Mouse (Mus musculus): ENCODE measurements around the gene Taf6l. TPM values are rescaled to one million over a fixed set of nuclear protein-coding genes. Genes with fewer than 3 reads are reported as not detected.

Gene Taf6l
- polyA plus RNA-seq (2015; fragmentation: Nextera tagmentation; extraction: Ambion mirVana) = 30.1 and 33.0 TPM in 2 replicates

- Histone ChIP-seq H3K27me3 (no peaks in the 10 kb centered on the region), H3K9ac (peak within 1 kb of the TSS; percentile 71), H3K36me3 (ENCODE audit: poor library complexity, severe bottlenecking) (peaks cover 37% of the 10 kb centered on the region), H3K4me3 (peak within 1 kb of the TSS; percentile 76), H3K4me2 (peak within 1 kb of the TSS; percentile 78), H3K4me1 (peaks cover 15% of the 10 kb centered on the region), H3K9me3 (replicated peaks) (no peaks in the 10 kb centered on the region), H3K27ac (peak within 1 kb of the TSS; percentile 68)
- WGBS = 1% methylated on average over 32 of the region's 32 CpGs
- ATAC-seq = peak; percentile 100
These were observed at the start of gene Taf6l for GRCm38 (mm10) chr19:8786008-8786781. TSS of gene Taf6l (minus strand) at chr19:8786417.

GRCm38 (mm10) chr19:8832971-8833370, 46.8 kb upstream of the Taf6l start:
- H3K27me3 ChIP-seq = no peaks in the 10 kb centered on the region
- H3K36me3 ChIP-seq (ENCODE audit: poor library complexity, severe bottlenecking) = peaks cover 83% of the 10 kb centered on the region
- no peak overlapping the region for H3K4me2 ChIP-seq
- ATAC-seq = no peak
- H3K9me3 ChIP-seq (replicated peaks) = no peaks in the 10 kb centered on the region
- WGBS = 91% methylated on average over 4 of the region's 4 CpGs
- no peak overlapping the region for H3K4me3 ChIP-seq
- no peaks in the 10 kb centered on the region; the same call in 1 of the 2 replicates for H3K4me1 ChIP-seq
- no peak overlapping the region for H3K9ac ChIP-seq
- H3K27ac ChIP-seq = no peak overlapping the region

GRCm38 (mm10) chr19:8831262-8831661, 45.0 kb upstream of the Taf6l start:
- H3K4me3 ChIP-seq = no peak overlapping the region
- H3K9ac ChIP-seq = no peak overlapping the region
- no peaks in the 10 kb centered on the region for H3K9me3 ChIP-seq (replicated peaks)
- H3K27me3 ChIP-seq = no peaks in the 10 kb centered on the region
- peaks cover 98% of the 10 kb centered on the region for H3K36me3 ChIP-seq (ENCODE audit: poor library complexity, severe bottlenecking)
- no peak for ATAC-seq
- no peak overlapping the region for H3K27ac ChIP-seq
- WGBS = 81% methylated on average over 11 of the region's 11 CpGs
- no peaks in the 10 kb centered on the region for H3K4me1 ChIP-seq
- no peak overlapping the region for H3K4me2 ChIP-seq

GRCm38 (mm10) chr19:8830664-8831063, 44.4 kb upstream of the Taf6l start:
- no peak overlapping the region for H3K27ac ChIP-seq
- no peaks in the 10 kb centered on the region for H3K4me1 ChIP-seq
- 0 out of 2 replicates have a peak, but pooled peaks have one; percentile 27 for ATAC-seq

GRCm38 (mm10) chr19:8829660-8830059, 43.4 kb upstream of the Taf6l start, which contains the start of gene AC129217.1:
TSS of gene AC129217.1 (plus strand) at chr19:8829773.
- Histone ChIP-seq H3K9ac (no peak within 1 kb of the TSS), H3K27ac (no peak within 1 kb of the TSS), H3K9me3 (replicated peaks) (no peaks in the 10 kb centered on the region), H3K4me3 (no peak within 1 kb of the TSS), H3K4me1 (no peaks in the 10 kb centered on the region), H3K4me2 (no peak within 1 kb of the TSS), H3K36me3 (ENCODE audit: poor library complexity, severe bottlenecking) (peaks cover 99% of the 10 kb centered on the region), H3K27me3 (no peaks in the 10 kb centered on the region)
- WGBS = 89% methylated on average over 8 of the region's 8 CpGs
- ATAC-seq = no peak

More at GRCm38 (mm10) chr19:8830664-8831063, 44.4 kb upstream of the Taf6l start:
- H3K9me3 ChIP-seq (replicated peaks) = no peaks in the 10 kb centered on the region
- H3K4me3 ChIP-seq = no peak overlapping the region
- no peak overlapping the region for H3K4me2 ChIP-seq
- H3K36me3 ChIP-seq (ENCODE audit: poor library complexity, severe bottlenecking) = peaks cover 98% of the 10 kb centered on the region
- no peak overlapping the region for H3K9ac ChIP-seq
- H3K27me3 ChIP-seq = no peaks in the 10 kb centered on the region
- WGBS = 87% methylated on average over 8 of the region's 8 CpGs

GRCm38 (mm10) chr19:8822696-8823095, 36.5 kb upstream of the Taf6l start:
- WGBS = 78% methylated on average over 8 of the region's 8 CpGs
- peak overlapping the region; percentile 100 for H3K4me3 ChIP-seq
- H3K27ac ChIP-seq = no peak overlapping the region
- H3K27me3 ChIP-seq = no peaks in the 10 kb centered on the region
- H3K4me1 ChIP-seq = peaks cover 33% of the 10 kb centered on the region
- peak overlapping the region; percentile 92 for H3K4me2 ChIP-seq
- ATAC-seq = no peak
- peak overlapping the region; percentile 99 for H3K9ac ChIP-seq
- H3K36me3 ChIP-seq (ENCODE audit: poor library complexity, severe bottlenecking) = peaks cover 51% of the 10 kb centered on the region
- no peaks in the 10 kb centered on the region for H3K9me3 ChIP-seq (replicated peaks)

- no peaks in the 10 kb centered on the region for H3K27me3 ChIP-seq
- peak overlapping the region; percentile 92 for H3K4me2 ChIP-seq
- no peak for ATAC-seq
- H3K4me1 ChIP-seq = peaks cover 48% of the 10 kb centered on the region
- H3K4me3 ChIP-seq = peak overlapping the region; percentile 100
- H3K9me3 ChIP-seq (replicated peaks) = no peaks in the 10 kb centered on the region
- peaks cover 44% of the 10 kb centered on the region for H3K36me3 ChIP-seq (ENCODE audit: poor library complexity, severe bottlenecking)
- H3K9ac ChIP-seq = peak overlapping the region; percentile 99
- 1% methylated on average over 7 of the region's 7 CpGs for WGBS
- no peak overlapping the region for H3K27ac ChIP-seq
These were observed 34.9 kb upstream of the Taf6l start for GRCm38 (mm10) chr19:8821146-8821545.

- Histone ChIP-seq H3K27me3 (no peaks in the 10 kb centered on the region), H3K27ac (peak overlapping the region; percentile 99), H3K9me3 (replicated peaks) (no peaks in the 10 kb centered on the region), H3K36me3 (ENCODE audit: poor library complexity, severe bottlenecking) (peaks cover 43% of the 10 kb centered on the region), H3K4me1 (peaks cover 53% of the 10 kb centered on the region), H3K4me2 (peak overlapping the region; percentile 92), H3K9ac (peak overlapping the region; percentile 99), H3K4me3 (peak overlapping the region; percentile 100)
- WGBS = under 1% methylated on average over 48 of the region's 48 CpGs
- no peak for ATAC-seq
These were observed 34.3 kb upstream of the Taf6l start for GRCm38 (mm10) chr19:8820424-8820956.

GRCm38 (mm10) chr19:8819596-8820423, 33.6 kb upstream of the Taf6l start, which contains the start of gene Hnrnpul2:
TSS of gene Hnrnpul2 (plus strand) at chr19:8820010.
- H3K4me3 ChIP-seq = peak within 1 kb of the TSS; percentile 100
- H3K9me3 ChIP-seq (replicated peaks) = no peaks in the 10 kb centered on the region
- peaks cover 58% of the 10 kb centered on the region for H3K4me1 ChIP-seq
- H3K4me2 ChIP-seq = peak within 1 kb of the TSS; percentile 92
- WGBS = under 1% methylated on average over 74 of the region's 83 CpGs
- peak within 1 kb of the TSS; percentile 99 for H3K27ac ChIP-seq
- no peaks in the 10 kb centered on the region for H3K27me3 ChIP-seq
- ATAC-seq = peak; percentile 96
- peaks cover 43% of the 10 kb centered on the region for H3K36me3 ChIP-seq (ENCODE audit: poor library complexity, severe bottlenecking)
- H3K9ac ChIP-seq = peak within 1 kb of the TSS; percentile 99

GRCm38 (mm10) chr19:8818801-8819595, 32.8 kb upstream of the Taf6l start, which contains the start of gene Ttc9c:
TSS of gene Ttc9c (minus strand) at chr19:8819333.
- peak; percentile 94 for ATAC-seq
- Histone ChIP-seq H3K27me3 (no peaks in the 10 kb centered on the region), H3K4me2 (peak within 1 kb of the TSS; percentile 92), H3K9ac (peak within 1 kb of the TSS; percentile 99), H3K4me3 (peak within 1 kb of the TSS; percentile 100), H3K9me3 (replicated peaks) (no peaks in the 10 kb centered on the region), H3K4me1 (peaks cover 58% of the 10 kb centered on the region), H3K36me3 (ENCODE audit: poor library complexity, severe bottlenecking) (peaks cover 42% of the 10 kb centered on the region), H3K27ac (peak within 1 kb of the TSS; percentile 99)
- under 1% methylated on average over 33 of the region's 33 CpGs for WGBS

- Histone ChIP-seq H3K27ac (peak overlapping the region; percentile 99), H3K4me3 (peak overlapping the region; percentile 100), H3K9ac (peak overlapping the region; percentile 81), H3K27me3 (no peaks in the 10 kb centered on the region), H3K4me2 (peak overlapping the region; percentile 92), H3K4me1 (peaks cover 56% of the 10 kb centered on the region), H3K9me3 (replicated peaks) (no peaks in the 10 kb centered on the region), H3K36me3 (ENCODE audit: poor library complexity, severe bottlenecking) (peaks cover 42% of the 10 kb centered on the region)
- no peak for ATAC-seq
- 29% methylated on average over 14 of the region's 14 CpGs for WGBS
These were observed 32.1 kb upstream of the Taf6l start for GRCm38 (mm10) chr19:8818301-8818798.
